Mouse (Mus musculus) intestine, embryonic 14.5 days (tissue): ENCODE data around the gene Nodal. TPM values are rescaled to one million over a fixed set of nuclear protein-coding genes. Genes with fewer than 3 reads are reported as not detected.

Source experiments
- ATAC-seq: fragments of 200-750 bp; cut with Nextera tagmentation; replicated peaks from 2 replicates; pipeline ENCODE4 v1.8.0; 2017; ENCODE audit warnings: low read depth, moderate number of reproducible peaks, moderate TSS enrichment, moderate library complexity; ENCODE audit not compliant: low FRiP score, low TSS enrichment
- DNase-seq: peaks from one replicate; pipeline ENCODE4 v3.0.0-alpha.2; 2018; ENCODE audit warnings: low spot score
- H3K27ac ChIP-seq: fragments of 300-500 bp; sonication (generic); 2 replicates; pipeline ENCODE4 v1.5.1; 2014; ENCODE audit warnings: low read depth, mild to moderate bottlenecking, control low read depth
- H3K27me3 ChIP-seq: fragments of 300-500 bp; sonication (generic); replicated peaks from 2 replicates; pipeline ENCODE4 v1.6.1; 2014; ENCODE audit warnings: low read length, control low read depth; ENCODE audit not compliant: control insufficient read depth, insufficient read depth
- H3K36me3 ChIP-seq: fragments of 300-500 bp; sonication (generic); 2 replicates; pipeline ENCODE4 v1.6.1; 2014; ENCODE audit warnings: low read length, control low read depth; ENCODE audit not compliant: control insufficient read depth, insufficient read depth
- H3K4me1 ChIP-seq: fragments of 300-500 bp; sonication (generic); replicated peaks from 2 replicates; pipeline ENCODE4 v1.6.1; 2014; ENCODE audit warnings: low read length, control low read depth, mixed read lengths; ENCODE audit not compliant: control insufficient read depth, insufficient read depth
- H3K4me2 ChIP-seq: fragments of 300-500 bp; sonication (generic); 2 replicates; pipeline ENCODE4 v1.6.1; 2014; ENCODE audit warnings: low read length
- H3K4me3 ChIP-seq: fragments of 300-500 bp; sonication (generic); 2 replicates; pipeline ENCODE4 v1.5.1; 2014; ENCODE audit warnings: low read depth, low read length, control low read depth, mixed read lengths
- H3K9ac ChIP-seq: fragments of 300-500 bp; sonication (generic); 2 replicates; pipeline ENCODE4 v1.6.1; 2014; ENCODE audit warnings: mild to moderate bottlenecking, low read length
- H3K9me3 ChIP-seq: fragments of 300-500 bp; sonication (generic); 2 replicates; pipeline ENCODE4 v1.6.1; 2016; ENCODE audit warnings: low read length, control low read depth; ENCODE audit not compliant: control insufficient read depth
- WGBS: fragments of 180-500 bp; shearing (Covaris S2); extraction: QIAGEN DNeasy Blood & Tissue Kit; methylation state at CpG from one replicate; pipeline ENCODE4 v1.1.7; 2014; 5-methylcytosine and 5-hydroxymethylcytosine counted together
- polyA plus RNA-seq: library from polyadenylated mRNA; unstranded; fragments of >200 nt; fragmentation: Nextera tagmentation; extraction: Ambion mirVana; gene quantifications from 2 replicates; pipeline ENCODE4 v1.2.1, GENCODE M21; 2014

The Nodal gene
- polyA plus RNA-seq, 1 experiment from 2014 or later, result 0.54 TPM

- no peaks in the 10 kb centered on the region for H3K9me3 ChIP-seq
- no peaks in the 10 kb centered on the region for H3K36me3 ChIP-seq
- H3K4me2 ChIP-seq, result peak overlapping the region; percentile 83
- peak overlapping the region; percentile 42 for H3K4me3 ChIP-seq
- 1% methylated on average over 50 of the region's 50 CpGs for WGBS
- DNase-seq (peak; percentile 76), ATAC-seq (peak; percentile 30; the same call in 1 of the 2 replicates)
- peak overlapping the region; percentile 17; the same call in 1 of the 2 replicates for H3K9ac ChIP-seq
- peaks cover 8% of the 10 kb centered on the region; the same call in 1 of the 2 replicates for H3K4me1 ChIP-seq
- peaks cover 44% of the 10 kb centered on the region for H3K27me3 ChIP-seq
- no peak overlapping the region for H3K27ac ChIP-seq
Measured at GRCm38 (mm10) chr10:61418131-61418900, 544 bp downstream of the Nodal start.

- no peak overlapping the region for H3K4me3 ChIP-seq
- H3K27me3 ChIP-seq, result peaks cover 44% of the 10 kb centered on the region
- WGBS, result 7% methylated on average over 24 of the region's 24 CpGs
- no peaks in the 10 kb centered on the region for H3K9me3 ChIP-seq
- H3K9ac ChIP-seq, result no peak overlapping the region
- DNase-seq (no peak), ATAC-seq (0 out of 2 replicates have a peak, but pooled peaks have one; percentile 29)
- no peak overlapping the region for H3K4me2 ChIP-seq
- no peak overlapping the region for H3K27ac ChIP-seq
- H3K36me3 ChIP-seq, result no peaks in the 10 kb centered on the region
- peaks cover 5% of the 10 kb centered on the region; the same call in 1 of the 2 replicates for H3K4me1 ChIP-seq
Measured at GRCm38 (mm10) chr10:61419146-61419545, 1.4 kb downstream of the Nodal start.

- no peak for ATAC-seq
- Histone ChIP-seq H3K4me1 (peaks cover 5% of the 10 kb centered on the region; the same call in 1 of the 2 replicates), H3K27me3 (peaks cover 44% of the 10 kb centered on the region)
Measured at GRCm38 (mm10) chr10:61420011-61420410, 2.2 kb downstream of the Nodal start.

GRCm38 (mm10) chr10:61422861-61423260 is 5.1 kb downstream of the Nodal start:
- ATAC-seq (no peak), DNase-seq (no peak)
- peaks cover 5% of the 10 kb centered on the region; the same call in 1 of the 2 replicates for H3K4me1 ChIP-seq
- H3K9me3 ChIP-seq, result no peaks in the 10 kb centered on the region
- no peak overlapping the region for H3K27ac ChIP-seq
- H3K9ac ChIP-seq, result no peak overlapping the region
- no peak overlapping the region for H3K4me2 ChIP-seq
- WGBS, result 86% methylated on average over 12 of the region's 12 CpGs
- peaks cover 24% of the 10 kb centered on the region for H3K27me3 ChIP-seq
- H3K4me3 ChIP-seq, result no peak overlapping the region
- no peaks in the 10 kb centered on the region for H3K36me3 ChIP-seq

More at GRCm38 (mm10) chr10:61420011-61420410, 2.2 kb downstream of the Nodal start:
- 68% methylated on average over 4 of the region's 4 CpGs for WGBS
- H3K4me2 ChIP-seq, result no peak overlapping the region
- no peak overlapping the region for H3K27ac ChIP-seq
- no peak for DNase-seq
- H3K9ac ChIP-seq, result no peak overlapping the region
- no peaks in the 10 kb centered on the region for H3K36me3 ChIP-seq
- no peaks in the 10 kb centered on the region for H3K9me3 ChIP-seq
- H3K4me3 ChIP-seq, result no peak overlapping the region

GRCm38 (mm10) chr10:61423289-61423688 is 5.5 kb downstream of the Nodal start:
- DNase-seq (no peak), ATAC-seq (no peak)
- Histone ChIP-seq H3K4me2 (no peak overlapping the region), H3K9me3 (no peaks in the 10 kb centered on the region), H3K36me3 (no peaks in the 10 kb centered on the region), H3K4me1 (peaks cover 5% of the 10 kb centered on the region; the same call in 1 of the 2 replicates), H3K9ac (no peak overlapping the region), H3K27me3 (peaks cover 20% of the 10 kb centered on the region), H3K4me3 (no peak overlapping the region), H3K27ac (no peak overlapping the region)
- WGBS, result 62% methylated on average over 10 of the region's 10 CpGs

- peaks cover 2% of the 10 kb centered on the region; the same call in 1 of the 2 replicates for H3K36me3 ChIP-seq
- no peak overlapping the region for H3K9ac ChIP-seq
- DNase-seq (no peak), ATAC-seq (no peak; the same call in 1 of the 2 replicates)
- H3K4me1 ChIP-seq, result no peaks in the 10 kb centered on the region
- 30% methylated on average over 7 of the region's 7 CpGs for WGBS
- H3K9me3 ChIP-seq, result no peaks in the 10 kb centered on the region
- H3K4me3 ChIP-seq, result no peak overlapping the region
- no peak overlapping the region for H3K27ac ChIP-seq
- H3K27me3 ChIP-seq, result peaks cover 7% of the 10 kb centered on the region
- H3K4me2 ChIP-seq, result no peak overlapping the region
Measured at GRCm38 (mm10) chr10:61424500-61424899, 6.7 kb downstream of the Nodal start.

GRCm38 (mm10) chr10:61425047-61425446 is 7.3 kb downstream of the Nodal start:
- Histone ChIP-seq H3K27me3 (peaks cover 2% of the 10 kb centered on the region), H3K4me1 (no peaks in the 10 kb centered on the region), H3K9ac (no peak overlapping the region), H3K9me3 (no peaks in the 10 kb centered on the region), H3K4me2 (no peak overlapping the region), H3K4me3 (no peak overlapping the region), H3K27ac (no peak overlapping the region), H3K36me3 (peaks cover 8% of the 10 kb centered on the region)
- ATAC-seq (no peak), DNase-seq (no peak)
- WGBS, result 60% methylated on average over 2 of the region's 2 CpGs

GRCm38 (mm10) chr10:61426251-61426757 is 8.5 kb downstream of the Nodal start:
- H3K27me3 ChIP-seq, result no peaks in the 10 kb centered on the region
- DNase-seq (no peak), ATAC-seq (no peak)
- no peak overlapping the region for H3K27ac ChIP-seq
- peaks cover 20% of the 10 kb centered on the region for H3K36me3 ChIP-seq
- H3K4me2 ChIP-seq, result no peak overlapping the region
- no peaks in the 10 kb centered on the region for H3K9me3 ChIP-seq
- 54% methylated on average over 2 of the region's 2 CpGs for WGBS
- no peaks in the 10 kb centered on the region for H3K4me1 ChIP-seq
- no peak overlapping the region for H3K4me3 ChIP-seq
- no peak overlapping the region for H3K9ac ChIP-seq
